Mouse (Mus musculus) lung, postnatal 14 days (tissue): ENCODE measurements at regions not wholly inside any gene's neighbourhood (a gene's known extent, or its start where the extent isn't known, plus 50 kb on each side); places are given as distances from the start of the nearest gene placed in this dataset.
"Not testable (repeated sequence)": the region's sequence is repeated elsewhere in the genome, so short reads cannot be mapped to it uniquely, and the experiment has no call there.

Source experiments
- DNase-seq: peaks from one replicate; pipeline ENCODE4 v3.0.0; 2021

DNA sequence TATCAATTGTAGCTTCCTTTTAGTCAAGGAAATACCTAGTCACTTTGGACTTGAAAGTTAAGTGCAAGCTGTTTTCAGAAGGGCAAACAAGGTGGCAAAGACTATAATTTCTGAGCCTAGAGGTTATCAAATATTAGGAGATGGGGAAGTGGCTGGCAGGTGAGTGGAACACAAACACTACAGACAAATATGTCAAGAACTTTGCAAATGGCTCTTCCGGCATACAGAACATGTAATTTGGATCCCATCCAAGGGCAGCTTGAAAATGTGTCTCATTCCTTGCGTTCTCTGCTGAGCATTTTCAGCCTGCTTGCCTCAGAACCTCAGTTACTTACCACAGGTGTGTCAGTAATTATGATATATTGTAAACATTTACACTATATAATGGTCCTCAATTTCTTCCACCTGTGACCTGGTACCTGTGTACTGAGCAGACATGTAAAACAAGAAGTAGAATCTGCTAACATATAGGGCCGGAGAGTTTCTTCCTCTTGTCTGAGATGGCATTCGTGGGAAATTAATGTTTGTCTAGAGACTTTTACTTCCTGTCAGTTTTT lies 1346.3 kb upstream of the Got2 start:
- DNase-seq: peak; percentile 18

DNA sequence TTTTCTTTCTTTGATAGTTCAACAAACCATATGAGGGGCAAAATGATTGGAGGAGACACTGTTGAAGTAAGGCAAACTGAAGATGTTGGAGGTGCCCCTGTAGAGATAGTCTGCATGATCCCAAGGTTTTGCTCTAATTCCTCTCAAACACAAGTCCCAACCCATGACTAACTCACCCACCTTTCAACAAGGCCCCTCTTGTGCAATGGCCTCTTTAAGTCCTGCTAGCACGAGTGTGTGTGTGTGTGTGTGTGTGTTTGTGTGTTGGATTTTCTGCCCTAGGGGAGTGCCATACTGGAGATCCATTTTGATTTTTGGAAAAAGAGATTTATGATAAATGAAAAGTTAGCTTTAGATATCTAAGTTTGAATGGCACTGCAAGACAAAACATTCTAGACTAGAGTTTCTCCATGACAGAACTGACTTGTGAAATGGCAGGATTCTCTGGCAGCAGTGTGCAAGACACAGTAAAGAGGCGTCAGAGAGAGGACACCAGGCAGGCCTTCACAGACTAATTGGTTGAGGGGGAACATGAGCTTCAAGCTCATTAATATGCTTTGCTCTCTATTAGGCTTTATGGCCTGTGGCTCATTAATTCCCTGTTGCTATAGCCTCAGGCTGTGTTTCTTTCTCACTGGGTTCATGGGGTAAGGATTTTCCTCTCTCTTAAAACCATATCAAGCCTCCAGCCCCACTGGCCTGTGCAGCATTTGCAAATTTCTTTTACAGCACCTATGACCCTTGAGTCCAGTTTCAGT lies 1344.5 kb upstream of the Got2 start:
- DNase-seq: no peak

GRCm38 (mm10) chr8:97231652-97232051 lies 1343.3 kb upstream of the Got2 start:
- no peak for DNase-seq

GRCm38 (mm10) chr8:97191806-97192205 lies 1303.5 kb upstream of the Got2 start:
- no peak for DNase-seq

DNA sequence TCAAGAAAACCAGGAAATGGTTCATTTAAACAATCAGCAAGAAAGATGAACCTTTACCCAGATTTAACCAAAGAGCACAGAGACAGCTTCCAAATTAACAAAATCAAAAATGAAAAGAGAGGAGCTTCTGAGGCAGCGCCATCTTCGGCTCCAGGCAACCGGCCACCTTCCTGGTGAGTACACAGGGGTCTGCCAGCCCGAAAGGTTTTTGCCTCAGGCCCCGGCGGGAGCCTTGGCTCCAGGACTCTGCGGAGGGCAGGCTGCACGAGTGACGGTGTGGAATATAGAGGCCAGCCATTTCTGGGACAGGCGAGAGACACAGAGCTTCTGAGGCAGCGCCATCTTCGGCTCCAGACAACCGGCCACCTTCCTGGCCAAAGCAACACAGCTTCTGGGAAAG lies 1295.5 kb upstream of the Got2 start:
- not testable (repeated sequence) for DNase-seq

DNA sequence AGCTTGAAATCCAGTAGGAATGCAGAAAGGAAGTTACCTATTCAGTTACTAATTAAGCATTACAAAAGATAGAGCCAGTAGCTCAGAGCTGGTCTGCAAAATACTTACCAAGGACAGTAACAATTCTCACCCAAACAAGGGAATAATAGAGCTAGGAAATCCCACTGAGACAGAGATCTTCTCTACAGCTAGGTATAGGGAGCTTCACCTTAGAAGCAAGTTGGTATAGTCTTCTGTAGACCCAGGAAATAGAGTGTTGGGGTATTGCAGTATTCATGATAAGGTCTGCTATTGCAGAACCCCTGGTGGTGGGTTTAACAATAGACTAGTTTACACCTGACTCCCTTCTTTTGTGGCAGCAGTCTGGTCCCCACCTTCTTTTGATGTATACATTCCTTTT lies 1294.1 kb upstream of the Got2 start:
- not testable (repeated sequence) for DNase-seq
